Mouse (Mus musculus) megakaryocyte, adult 5-6 weeks (primary cell): Measurements from ENCODE around the gene Surf1. TPM values are rescaled to one million over a fixed set of nuclear protein-coding genes. Genes with fewer than 3 reads are reported as not detected.

ENCODE experiments used
- ATAC-seq: 2 replicates; pipeline ENCODE4 v1.8.0; 2016; ENCODE audit warnings: mild to moderate bottlenecking, inconsistent platforms; ENCODE audit not compliant: poor library complexity, severe bottlenecking
- total RNA-seq, 2 experiments: library from RNA; stranded (forward) in 1 of 2; stranded (reverse) in 1 of 2; fragments of 153-499, 151-499 nt in 1 of 2; fragments of 221-1000, 200-1000 nt in 1 of 2; gene quantifications; 2 replicates each; pipeline versions ENCODE4 v1.2.3 to v1.2.4; 2015 to 2017

Surf1 gene
- total RNA-seq (2015) (102 and 106 TPM in 2 replicates), total RNA-seq (2017) (61.3 and 77.4 TPM in 2 replicates)

- peak; percentile 96 for ATAC-seq
Measured at GRCm38 (mm10) chr2:26915927-26916728, at the start of gene Surf1, which contains the start of gene Surf2. Gene Surf1 (minus strand): TSS chr2:26916530. Gene Surf2 (plus strand): TSS chr2:26916367.

GRCm38 (mm10) chr2:26964724-26965370 is 48.5 kb upstream of the Surf1 start:
- ATAC-seq, result no peak

- peak; percentile 95 for ATAC-seq
Measured at GRCm38 (mm10) chr2:26963923-26964723, 47.8 kb upstream of the Surf1 start, which contains the start of gene Rexo4. Gene Rexo4 (minus strand): TSS chr2:26964386.

GRCm38 (mm10) chr2:26960756-26961155 is 44.4 kb upstream of the Surf1 start:
- no peak for ATAC-seq

GRCm38 (mm10) chr2:26957488-26957859 is 41.1 kb upstream of the Surf1 start:
- ATAC-seq, result no peak

- ATAC-seq, result no peak
Measured at GRCm38 (mm10) chr2:26956811-26957487, 40.6 kb upstream of the Surf1 start.

- ATAC-seq, result no peak
Measured at GRCm38 (mm10) chr2:26954735-26955395, 38.5 kb upstream of the Surf1 start.

- no peak for ATAC-seq
Measured at GRCm38 (mm10) chr2:26952866-26953265, 36.5 kb upstream of the Surf1 start.

- ATAC-seq, result peak; percentile 56; the same call in 1 of the 2 replicates
Measured at GRCm38 (mm10) chr2:26952193-26952592, 35.9 kb upstream of the Surf1 start.

GRCm38 (mm10) chr2:26951346-26951905 is 35.1 kb upstream of the Surf1 start:
- no peak for ATAC-seq

- ATAC-seq, result no peak
Measured at GRCm38 (mm10) chr2:26950411-26950810, 34.1 kb upstream of the Surf1 start.

- ATAC-seq, result no peak
Measured at GRCm38 (mm10) chr2:26943253-26943652, 26.9 kb upstream of the Surf1 start.

- peak; percentile 99 for ATAC-seq
Measured at GRCm38 (mm10) chr2:26941539-26941938, 25.2 kb upstream of the Surf1 start.

GRCm38 (mm10) chr2:26936425-26936824 is 20.1 kb upstream of the Surf1 start:
- no peak for ATAC-seq

GRCm38 (mm10) chr2:26935286-26935685 is 19.0 kb upstream of the Surf1 start:
- no peak for ATAC-seq

GRCm38 (mm10) chr2:26933304-26934055 is 17.1 kb upstream of the Surf1 start, which contains the start of the genes Surf4 and Stkld1:
Gene Surf4 (minus strand): TSS chr2:26933928.
Gene Stkld1 (plus strand): TSS chr2:26934047.
- ATAC-seq, result peak; percentile 88

- ATAC-seq, result no peak
Measured at GRCm38 (mm10) chr2:26932473-26933303, 16.4 kb upstream of the Surf1 start.

- ATAC-seq, result peak; percentile 38
Measured at GRCm38 (mm10) chr2:26930390-26930789, 14.1 kb upstream of the Surf1 start.
